Mouse (Mus musculus) myocyte (in vitro differentiated cells): ENCODE measurements at regions not wholly inside any gene's neighbourhood (a gene's known extent, or its start where the extent isn't known, plus 50 kb on each side); places are given as distances from the start of the nearest gene placed in this dataset.
"Not testable (repeated sequence)": the region's sequence is repeated elsewhere in the genome, so short reads cannot be mapped to it uniquely, and the experiment has no call there.

ENCODE experiments used
- CEBPB ChIP-seq: IDR thresholded peaks from 2 replicates; pipeline ENCODE4 v1.6.1; 2011; ENCODE audit warnings: mild to moderate bottlenecking, moderate library complexity; ENCODE audit not compliant: poor library complexity, insufficient read depth, severe bottlenecking
- POLR2A ChIP-seq: IDR thresholded peaks from one replicate; pipeline ENCODE4 v1.6.1; 2011; ENCODE audit warnings: low read depth, mild to moderate bottlenecking, control low read depth, moderate library complexity; ENCODE audit not compliant: insufficient read length
- USF1 ChIP-seq: IDR thresholded peaks from one replicate; pipeline ENCODE4 v1.6.1; 2011; ENCODE audit warnings: low read depth, mild to moderate bottlenecking, control low read depth, moderate library complexity

DNA sequence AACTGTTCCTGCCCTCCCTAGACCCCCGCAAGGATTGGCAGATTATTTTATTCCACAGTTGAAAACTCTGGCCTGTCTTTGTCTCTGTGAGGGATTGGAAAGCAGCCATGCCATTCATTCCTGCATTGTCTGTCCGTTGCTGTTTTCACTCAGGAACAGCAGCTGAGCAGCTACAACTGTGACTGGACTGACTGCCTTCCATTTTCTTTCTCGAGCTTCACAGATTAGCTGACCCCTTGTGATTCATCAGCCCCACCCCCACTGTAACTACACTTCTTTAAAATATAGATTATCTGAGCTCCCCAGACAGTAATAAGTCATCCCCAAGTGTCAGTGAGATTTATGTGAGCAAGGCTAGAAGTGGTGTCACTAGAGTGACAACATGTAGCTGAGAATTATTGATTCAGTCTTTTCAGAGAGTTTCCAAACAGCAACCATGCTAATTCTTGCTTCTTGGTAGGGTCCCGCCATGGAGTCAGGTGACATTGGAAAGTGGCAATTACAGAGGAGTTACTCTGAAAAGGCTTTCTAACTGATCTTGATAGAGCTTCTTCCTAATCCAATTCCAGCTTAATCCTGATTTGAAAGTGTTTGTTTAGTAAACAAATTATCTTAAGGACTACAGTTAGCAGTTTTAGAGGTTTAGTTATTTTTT lies 496.7 kb upstream of the Olfr1507 start:
- not testable (repeated sequence) for TF ChIP-seq CEBPB, POLR2A, USF1
